Comparison of ENCODE assay signal across 8 mouse cellular contexts in genomic region chr11:44612681-44613410, GRCm38 (mm10). TPM values are rescaled to one million over a fixed set of nuclear protein-coding genes. Genes with fewer than 3 reads are reported as not detected.
DNase-seq lines count a peak whose midpoint lies in the region; ATAC-seq and TF ChIP-seq lines count a peak whose summit lies in the region.

No protein-coding gene starts in this region.

- TF ChIP-seq CTCF in forebrain, postnatal 0 days (IDR thresholded peaks at IDR 0.05; ENCODE audit: low read depth), result no peak
- TF ChIP-seq CTCF in lung, postnatal 0 days (IDR thresholded peaks at IDR 0.05), result no peak
- TF ChIP-seq CTCF in stomach, postnatal 0 days (IDR thresholded peaks at IDR 0.05; ENCODE audit: low read depth), result no peak

- H3K4me2 ChIP-seq in forebrain, postnatal 0 days (ENCODE audit: low read depth), result peak overlapping the region; percentile 34
- peak overlapping the region; percentile 50 for H3K4me2 ChIP-seq in intestine, embryonic 16.5 days (ENCODE audit: low read depth, low read length)
- H3K4me2 ChIP-seq in lung, postnatal 0 days (replicated peaks; ENCODE audit: low read depth, low read length), result peak overlapping the region; percentile 48
- H3K4me2 ChIP-seq in stomach, postnatal 0 days (replicated peaks; ENCODE audit: low read depth), result peak overlapping the region; percentile 38

- ATAC-seq in forebrain, postnatal 0 days, result no peak
- ATAC-seq in intestine, embryonic 16.5 days, result no peak
- ATAC-seq in lung, postnatal 0 days, result no peak
- ATAC-seq in stomach, postnatal 0 days (ENCODE audit: low FRiP score, low TSS enrichment), result no peak
- ATAC-seq in monocyte, adult 5-6 weeks (replicated peaks; ENCODE audit: insufficient number of reproducible peaks, low FRiP score, low TSS enrichment, poor library complexity, severe bottlenecking), result no peak

- H3K4me3 ChIP-seq in forebrain, postnatal 0 days (ENCODE audit: low read depth, low read length), result peak overlapping the region; percentile 22; the same call in 1 of the 2 replicates
- peak overlapping the region; percentile 36 for H3K4me3 ChIP-seq in intestine, embryonic 16.5 days (ENCODE audit: low read length)
- H3K4me3 ChIP-seq in lung, postnatal 0 days (ENCODE audit: low read depth, low read length), result peak overlapping the region; percentile 24; the same call in 1 of the 2 replicates
- H3K4me3 ChIP-seq in stomach, postnatal 0 days (ENCODE audit: low read depth, low read length), result peak overlapping the region; percentile 18

- 2% methylated on average over 38 of the region's 38 CpGs for WGBS in forebrain, postnatal 0 days
- WGBS in intestine, embryonic 16.5 days, result 3% methylated on average over 38 of the region's 38 CpGs
- 3% methylated on average over 38 of the region's 38 CpGs for WGBS in lung, postnatal 0 days
- WGBS in stomach, postnatal 0 days, result 7% methylated on average over 38 of the region's 38 CpGs

- no peak overlapping the region for H3K9ac ChIP-seq in forebrain, postnatal 0 days
- H3K9ac ChIP-seq in intestine, embryonic 16.5 days (ENCODE audit: low read depth, low read length), result peak overlapping the region; percentile 43
- H3K9ac ChIP-seq in lung, postnatal 0 days (replicated peaks; ENCODE audit: low read depth), result no peak overlapping the region
- no peak overlapping the region for H3K9ac ChIP-seq in stomach, postnatal 0 days (ENCODE audit: low read length)

- 0 out of 2 replicates have a peak, but pooled peaks cover 9% of the 10 kb centered on the region for H3K4me1 ChIP-seq in forebrain, postnatal 0 days (ENCODE audit: insufficient read depth)
- H3K4me1 ChIP-seq in intestine, embryonic 16.5 days (ENCODE audit: control insufficient read depth, insufficient read depth, low read length), result peaks cover 11% of the 10 kb centered on the region
- H3K4me1 ChIP-seq in lung, postnatal 0 days (ENCODE audit: insufficient read depth, low read depth, low read length), result peaks cover 15% of the 10 kb centered on the region; the same call in 1 of the 2 replicates
- no peaks in the 10 kb centered on the region; the same call in 1 of the 2 replicates for H3K4me1 ChIP-seq in stomach, postnatal 0 days (replicated peaks; ENCODE audit: control insufficient read depth, insufficient read depth)

- peak; percentile 7 for DNase-seq in thymus, postnatal 25 days
- no peak for DNase-seq in thymus, postnatal 10 days (ENCODE audit: low spot score in 2 of 2)
- DNase-seq in forebrain, postnatal 0 days, result no peak
- no peak for DNase-seq in lung, postnatal 0 days (ENCODE audit: low spot score)
- no peak for DNase-seq in stomach, postnatal 0 days (ENCODE audit: low spot score)
- DNase-seq in layer of hippocampus, postnatal 25 days (ENCODE audit: extremely low spot score in 1 of 2, low spot score in 1 of 2), result no peak

- H3K27ac ChIP-seq in forebrain, postnatal 0 days (ENCODE audit: low read depth, low read length), result no peak overlapping the region
- no peak overlapping the region for H3K27ac ChIP-seq in intestine, embryonic 16.5 days (ENCODE audit: low read length)
- no peak overlapping the region for H3K27ac ChIP-seq in lung, postnatal 0 days (ENCODE audit: low read length)
- no peak overlapping the region for H3K27ac ChIP-seq in stomach, postnatal 0 days (replicated peaks)

- H3K36me3 ChIP-seq in forebrain, postnatal 0 days (ENCODE audit: insufficient read depth), result no peaks in the 10 kb centered on the region
- H3K36me3 ChIP-seq in intestine, embryonic 16.5 days (ENCODE audit: control insufficient read depth, insufficient read depth, low read length), result no peaks in the 10 kb centered on the region
- H3K36me3 ChIP-seq in lung, postnatal 0 days (ENCODE audit: insufficient read depth, low read length), result no peaks in the 10 kb centered on the region
- H3K36me3 ChIP-seq in stomach, postnatal 0 days (ENCODE audit: control insufficient read depth, insufficient read depth, low read length), result no peaks in the 10 kb centered on the region

- H3K9me3 ChIP-seq in forebrain, postnatal 0 days (ENCODE audit: low read length), result no peaks in the 10 kb centered on the region
- H3K9me3 ChIP-seq in intestine, embryonic 16.5 days (ENCODE audit: control insufficient read depth, low read length), result no peaks in the 10 kb centered on the region
- no peaks in the 10 kb centered on the region for H3K9me3 ChIP-seq in lung, postnatal 0 days (ENCODE audit: low read length)
- H3K9me3 ChIP-seq in stomach, postnatal 0 days (ENCODE audit: control insufficient read depth, low read length), result no peaks in the 10 kb centered on the region

- H3K27me3 ChIP-seq in forebrain, postnatal 0 days (ENCODE audit: insufficient read depth, low read length), result peaks cover 79% of the 10 kb centered on the region
- peaks cover 56% of the 10 kb centered on the region for H3K27me3 ChIP-seq in intestine, embryonic 16.5 days (replicated peaks; ENCODE audit: control insufficient read depth, insufficient read depth, low read length)
- H3K27me3 ChIP-seq in lung, postnatal 0 days (replicated peaks; ENCODE audit: insufficient read depth, low read length), result peaks cover 41% of the 10 kb centered on the region
- peaks cover 28% of the 10 kb centered on the region for H3K27me3 ChIP-seq in stomach, postnatal 0 days (ENCODE audit: control insufficient read depth, insufficient read depth, low read length)

- TF ChIP-seq EP300 in lung, postnatal 0 days (IDR thresholded peaks at IDR 0.05), result no peak
- TF ChIP-seq EP300 in stomach, postnatal 0 days (optimal IDR thresholded peaks at IDR 0.05), result no peak

RNA-seq across cellular contexts. Expression of gene Ebf1, which starts 4.3 kb away (rescaled TPM):
- total RNA-seq in forebrain, postnatal 0 days (2014; rRNA removed), result 12.9 and 13.0 TPM in 2 replicates
- polyA plus RNA-seq in forebrain, postnatal 0 days (2015; fragmentation: Nextera tagmentation; extraction: Ambion mirVana), result 15.6 and 20.6 TPM in 2 replicates
- polyA plus RNA-seq in intestine, embryonic 16.5 days (2015; fragmentation: Nextera tagmentation; extraction: Ambion mirVana), result 7.9 and 8.7 TPM in 2 replicates
- 8.8 and 9.1 TPM in 2 replicates for polyA plus RNA-seq in lung, postnatal 0 days (2015; fragmentation: Nextera tagmentation; extraction: Ambion mirVana)
- 3.6 and 3.7 TPM in 2 replicates for polyA plus RNA-seq in stomach, postnatal 0 days (2015; fragmentation: Nextera tagmentation; extraction: Ambion mirVana)
- total RNA-seq in layer of hippocampus, postnatal 25 days (2021), result 1 to 10 TPM; 3.5 to 4.6 TPM
- 7.4 to 16.9 TPM (median 14.2 TPM) in 3 replicates for total RNA-seq in monocyte, adult 5-6 weeks (2017)
